Mouse (Mus musculus) CD4-positive helper T cell, adult 2 months (primary cell): ENCODE data around the gene Mb.

ENCODE experiments used
- DNase-seq: peaks from one replicate; pipeline ENCODE4 v3.0.0-alpha.2; 2012; ENCODE audit warnings: low read depth, missing footprints, low spot score

Gene Mb

GRCm38 (mm10) chr15:77050570-77050969 lies at the start of gene Mb:
TSS of gene Mb (minus strand) at chr15:77050670.
- DNase-seq, result no peak

- DNase-seq, result no peak
These were observed 49.3 kb upstream of the Mb start for GRCm38 (mm10) chr15:77099756-77100155.

GRCm38 (mm10) chr15:77097358-77097757 lies 46.9 kb upstream of the Mb start:
- no peak for DNase-seq

GRCm38 (mm10) chr15:77095216-77095615 lies 44.7 kb upstream of the Mb start:
- DNase-seq, result no peak

GRCm38 (mm10) chr15:77094431-77094830 lies 44.0 kb upstream of the Mb start:
- DNase-seq, result no peak

- DNase-seq, result no peak
These were observed 40.9 kb upstream of the Mb start for GRCm38 (mm10) chr15:77091394-77091793.

- no peak for DNase-seq
These were observed 40.1 kb upstream of the Mb start for GRCm38 (mm10) chr15:77090531-77090930.

GRCm38 (mm10) chr15:77089249-77089648 lies 38.8 kb upstream of the Mb start:
- DNase-seq, result no peak

- DNase-seq, result no peak
These were observed 36.0 kb upstream of the Mb start for GRCm38 (mm10) chr15:77086488-77086887.

- no peak for DNase-seq
These were observed 35.3 kb upstream of the Mb start for GRCm38 (mm10) chr15:77085818-77086217.

GRCm38 (mm10) chr15:77081454-77081853 lies 31.0 kb upstream of the Mb start:
- DNase-seq, result no peak

- no peak for DNase-seq
These were observed 30.3 kb upstream of the Mb start for GRCm38 (mm10) chr15:77080684-77081254.

- no peak for DNase-seq
These were observed 29.5 kb upstream of the Mb start for GRCm38 (mm10) chr15:77079890-77080361.

- no peak for DNase-seq
These were observed 28.9 kb upstream of the Mb start for GRCm38 (mm10) chr15:77079256-77079822.

GRCm38 (mm10) chr15:77078786-77079185 lies 28.3 kb upstream of the Mb start:
- no peak for DNase-seq

GRCm38 (mm10) chr15:77077906-77078305 lies 27.4 kb upstream of the Mb start:
- DNase-seq, result no peak

- DNase-seq, result no peak
These were observed 26.1 kb upstream of the Mb start for GRCm38 (mm10) chr15:77076523-77076922.

- no peak for DNase-seq
These were observed 22.2 kb upstream of the Mb start for GRCm38 (mm10) chr15:77072556-77073163.

GRCm38 (mm10) chr15:77071501-77071900 lies 21.0 kb upstream of the Mb start:
- DNase-seq, result peak; percentile 82

GRCm38 (mm10) chr15:77070745-77071268 lies 20.3 kb upstream of the Mb start:
- DNase-seq, result no peak

- DNase-seq, result no peak
These were observed 18.5 kb upstream of the Mb start for GRCm38 (mm10) chr15:77069019-77069418.

- no peak for DNase-seq
These were observed 18.0 kb upstream of the Mb start for GRCm38 (mm10) chr15:77068439-77068861.

GRCm38 (mm10) chr15:77066233-77066632 lies 15.8 kb upstream of the Mb start:
- no peak for DNase-seq
